ENCODE assay signal across 8 mouse cellular contexts in the genomic region with DNA sequence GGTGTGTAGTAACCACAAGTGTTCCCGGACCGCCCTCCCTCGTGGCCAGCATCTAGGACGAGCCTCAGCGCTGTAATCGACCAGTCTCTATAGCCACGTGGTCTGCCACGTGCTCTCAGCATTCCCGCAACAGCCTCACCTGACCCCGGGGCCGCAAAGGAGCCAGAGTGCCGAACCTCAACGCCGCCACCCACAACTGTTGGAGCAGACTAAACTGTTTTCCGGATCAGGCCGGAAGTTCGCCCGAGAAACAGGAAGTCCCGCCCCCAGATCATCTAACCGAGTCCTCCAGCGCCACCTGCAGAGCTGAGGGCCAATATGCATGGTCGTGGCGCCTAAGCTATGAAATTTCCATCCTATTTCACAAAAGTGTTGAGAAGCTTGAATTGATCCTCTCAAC. TPM values are rescaled to one million over a fixed set of nuclear protein-coding genes. Genes with fewer than 3 reads are reported as not detected.
DNase-seq lines count a peak whose midpoint lies in the region; ATAC-seq lines count a peak whose summit lies in the region.

A gene (minus strand): TSS at position 227 of the 400 bp plus-strand sequence.

- peak; percentile 95 for ATAC-seq in megakaryocyte progenitor cell, adult 5-6 weeks (replicated peaks; ENCODE audit: poor library complexity)

- DNase-seq in adipocyte (ENCODE audit: low spot score), result peak; percentile 91
- peak; percentile 96 for DNase-seq in embryo, embryonic 10 days (ENCODE audit: low spot score)
- DNase-seq in gastrocnemius, postnatal 10 days, result peak; percentile 95
- DNase-seq in induced T-regulatory cell, adult 2 months (ENCODE audit: low read depth), result peak; percentile 97
- DNase-seq in left cerebral cortex, adult 9 months (ENCODE audit: low spot score in 2 of 2), result peak; percentile 73 to 94
- DNase-seq in right cerebral cortex, postnatal 14 days, result peak; percentile 93
- peak; percentile 88 to 93 for DNase-seq in urinary bladder, postnatal 36 days (ENCODE audit: low spot score in 2 of 2)

RNA-seq across cellular contexts. Expression of the gene that starts here (rescaled TPM):
- 1 to 10 TPM; 3.6 to 4.4 TPM for total RNA-seq in gastrocnemius, postnatal 10 days (2021)
- 5.5 and 6.2 TPM in 2 replicates for total RNA-seq in megakaryocyte progenitor cell, adult 5-6 weeks (2015)
- 5.8 and 11.5 TPM in 2 replicates for total RNA-seq in megakaryocyte progenitor cell, adult 5-6 weeks (2017)

Comparison
In these comparisons a context has a peak if more than half of its experiments do, and no peak if none do; other contexts are left out.
1. Peak in every context shown above with its lines: DNase-seq and ATAC-seq.